Mouse (Mus musculus): ENCODE results near the gene Atp5mpl.

- no peak for TF ChIP-seq CTCF (IDR thresholded peaks at IDR 0.05; ENCODE audit: insufficient read depth, low read length)
- no peak for TF ChIP-seq POLR2A (IDR thresholded peaks at IDR 0.05; ENCODE audit: borderline replicate concordance, extremely low read depth, low read depth, low read length)
These were observed 46.6 kb upstream of the Atp5mpl start for GRCm38 (mm10) chr12:112013271-112013801.

Data from lung, adult 2 months (tissue).